Mouse (Mus musculus) forebrain, postnatal 0 days (tissue): ENCODE results near the gene Slc15a3. TPM values are rescaled to one million over a fixed set of nuclear protein-coding genes. Genes with fewer than 3 reads are reported as not detected.
A peak's percentile ranks its signal among the peaks of the same experiment; 100 is the strongest.

Experiments
- ATAC-seq: fragments of 200-750 bp; cut with Nextera tagmentation; 2 replicates; pipeline ENCODE4 v1.8.0; 2017; ENCODE audit warnings: mild to moderate bottlenecking, moderate library complexity
- DNase-seq: peaks from one replicate; pipeline ENCODE4 v3.0.0-alpha.2; 2015
- H3K27ac ChIP-seq: fragments of 300-500 bp; sonication (generic); 2 replicates; pipeline ENCODE4 v1.5.1; 2014; ENCODE audit warnings: low read depth, mild to moderate bottlenecking, antibody characterized with exemption, low read length, moderate library complexity, mixed read lengths
- H3K27me3 ChIP-seq: fragments of 300-500 bp; sonication (generic); 2 replicates; pipeline ENCODE4 v1.6.1; 2014; ENCODE audit warnings: mild to moderate bottlenecking, low read length, mixed read lengths; ENCODE audit not compliant: insufficient read depth
- H3K36me3 ChIP-seq: fragments of 300-500 bp; sonication (generic); 2 replicates; pipeline ENCODE4 v1.6.1; 2014; ENCODE audit warnings: mild to moderate bottlenecking, moderate library complexity; ENCODE audit not compliant: insufficient read depth
- H3K4me1 ChIP-seq: fragments of 300-500 bp; sonication (generic); 2 replicates; pipeline ENCODE4 v1.6.1; 2014; ENCODE audit warnings: antibody characterized with exemption; ENCODE audit not compliant: insufficient read depth
- H3K4me2 ChIP-seq: fragments of 300-500 bp; sonication (generic); 2 replicates; pipeline ENCODE4 v1.6.1; 2014; ENCODE audit warnings: low read depth, mild to moderate bottlenecking, moderate library complexity
- H3K4me3 ChIP-seq: fragments of 300-500 bp; sonication (generic); 2 replicates; pipeline ENCODE4 v1.5.1; 2014; ENCODE audit warnings: low read depth, low read length, mixed read lengths
- H3K9ac ChIP-seq: fragments of 300-500 bp; sonication (generic); 2 replicates; pipeline ENCODE4 v1.6.1; 2014; ENCODE audit warnings: mild to moderate bottlenecking
- H3K9me3 ChIP-seq: fragments of 300-500 bp; sonication (generic); 2 replicates; pipeline ENCODE4 v1.6.1; 2016; ENCODE audit warnings: low read length
- CTCF ChIP-seq: sonication (generic); IDR thresholded peaks from 2 replicates; pipeline ENCODE4 v1.5.1; 2016; ENCODE audit warnings: antibody characterized with exemption, control low read depth, low read depth
- WGBS: fragments of 180-500 bp; shearing (Covaris S2); extraction: QIAGEN DNeasy Blood & Tissue Kit; methylation state at CpG from one replicate; pipeline ENCODE4 v1.1.7; 2014; 5-methylcytosine and 5-hydroxymethylcytosine counted together
- polyA plus RNA-seq: library from polyadenylated mRNA; unstranded; fragments of >200 nt; fragmentation: Nextera tagmentation; extraction: Ambion mirVana; gene quantifications from 2 replicates; pipeline ENCODE4 v1.2.1, GENCODE M21; 2015
- total RNA-seq: library from RNA; depleted of rRNA; stranded (reverse); fragments of >200 nt; gene quantifications from 2 replicates; pipeline ENCODE4 v1.2.3, GENCODE M21; 2014

The Slc15a3 gene
- total and polyA plus RNA-seq, 2 experiments from 2014 or later: 0.42 to 0.90 TPM

- no peaks in the 10 kb centered on the region for H3K9me3 ChIP-seq
- DNase-seq (no peak), ATAC-seq (no peak)
- H3K4me1 ChIP-seq: peaks cover 7% of the 10 kb centered on the region; the same call in 1 of the 2 replicates
- no peaks in the 10 kb centered on the region for H3K36me3 ChIP-seq
- H3K9ac ChIP-seq: no peak overlapping the region
- 87% methylated on average over 6 of the region's 6 CpGs for WGBS
- TF ChIP-seq CTCF: no peak
- peak overlapping the region; percentile 83; the same call in 1 of the 2 replicates for H3K27ac ChIP-seq
- no peak overlapping the region for H3K4me2 ChIP-seq
- H3K27me3 ChIP-seq: no peaks in the 10 kb centered on the region
- H3K4me3 ChIP-seq: no peak overlapping the region
Measured at GRCm38 (mm10) chr19:10801906-10802305, 37.6 kb upstream of the Slc15a3 start.

- Histone ChIP-seq H3K36me3 (no peaks in the 10 kb centered on the region), H3K9ac (no peak overlapping the region), H3K4me2 (no peak overlapping the region), H3K4me3 (no peak overlapping the region), H3K27ac (no peak overlapping the region), H3K27me3 (no peaks in the 10 kb centered on the region), H3K4me1 (peaks cover 7% of the 10 kb centered on the region; the same call in 1 of the 2 replicates), H3K9me3 (no peaks in the 10 kb centered on the region)
- DNase-seq (no peak), ATAC-seq (no peak)
- WGBS: 65% methylated on average over 5 of the region's 5 CpGs
- no peak for TF ChIP-seq CTCF
Measured at GRCm38 (mm10) chr19:10803751-10804150, 35.8 kb upstream of the Slc15a3 start.

DNA sequence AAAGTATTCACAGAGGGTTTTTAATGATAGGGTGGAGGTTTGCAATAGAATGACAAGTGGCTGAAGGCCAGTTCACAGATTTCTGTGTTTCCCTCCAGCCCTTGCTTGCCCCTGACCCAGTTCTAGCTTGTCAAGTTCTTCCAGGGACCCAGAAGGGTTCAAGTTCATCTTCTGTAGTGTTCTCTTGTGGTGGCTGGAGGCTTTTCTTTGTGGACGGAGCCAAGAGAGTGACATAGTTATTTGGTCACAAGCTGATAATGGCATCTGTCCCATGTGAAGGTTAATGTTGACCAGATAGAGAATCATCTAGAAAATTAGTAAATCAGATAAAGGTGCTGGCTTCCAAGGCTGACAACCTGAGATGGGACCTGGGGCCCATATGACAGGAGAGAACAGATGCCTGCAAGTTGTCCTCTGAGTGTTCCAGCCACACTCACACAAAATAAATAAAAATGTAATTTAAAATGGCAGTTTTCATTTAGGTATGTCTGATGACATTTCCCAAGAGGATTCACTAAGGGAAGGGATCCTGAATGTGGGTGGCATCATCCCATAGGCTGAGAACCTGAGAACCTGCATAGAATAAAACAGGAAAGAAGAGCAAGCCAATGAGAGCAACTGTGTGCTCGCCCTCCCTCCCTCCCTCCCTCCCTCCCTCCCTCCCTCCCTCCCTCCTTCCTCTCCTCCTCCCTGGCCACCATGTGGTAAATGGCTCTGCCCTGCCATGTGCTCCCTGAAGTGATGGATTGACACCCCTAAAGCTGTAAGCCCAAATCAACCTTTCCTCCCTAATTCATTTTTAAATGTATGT lies 34.5 kb upstream of the Slc15a3 start:
- no peak for ATAC-seq
- DNase-seq: no peak
- Histone ChIP-seq H3K9ac (no peak overlapping the region), H3K4me3 (no peak overlapping the region), H3K9me3 (no peaks in the 10 kb centered on the region), H3K4me1 (peaks cover 14% of the 10 kb centered on the region), H3K27ac (0 out of 2 replicates have a peak overlapping the region, but pooled peaks have one; percentile 50), H3K36me3 (no peaks in the 10 kb centered on the region), H3K4me2 (no peak overlapping the region), H3K27me3 (no peaks in the 10 kb centered on the region)
- no peak for TF ChIP-seq CTCF
- 91% methylated on average over 2 of the region's 2 CpGs for WGBS

- DNase-seq (no peak), ATAC-seq (no peak)
- TF ChIP-seq CTCF: no peak
- peak overlapping the region; percentile 50; the same call in 1 of the 2 replicates for H3K27ac ChIP-seq
- no peak overlapping the region for H3K4me3 ChIP-seq
- WGBS: 76% methylated on average over 11 of the region's 11 CpGs
- no peak overlapping the region for H3K9ac ChIP-seq
- no peaks in the 10 kb centered on the region for H3K9me3 ChIP-seq
- H3K4me2 ChIP-seq: no peak overlapping the region
- H3K27me3 ChIP-seq: no peaks in the 10 kb centered on the region
- H3K4me1 ChIP-seq: peaks cover 14% of the 10 kb centered on the region
- H3K36me3 ChIP-seq: no peaks in the 10 kb centered on the region
Measured at GRCm38 (mm10) chr19:10805661-10806285, 33.8 kb upstream of the Slc15a3 start.

- H3K4me2 ChIP-seq: no peak overlapping the region
- no peak overlapping the region for H3K9ac ChIP-seq
- no peaks in the 10 kb centered on the region for H3K27me3 ChIP-seq
- H3K9me3 ChIP-seq: no peaks in the 10 kb centered on the region
- peaks cover 9% of the 10 kb centered on the region; the same call in 1 of the 2 replicates for H3K4me1 ChIP-seq
- peak overlapping the region; percentile 76 for H3K27ac ChIP-seq
- no peak overlapping the region for H3K4me3 ChIP-seq
- no peaks in the 10 kb centered on the region for H3K36me3 ChIP-seq
- no peak for TF ChIP-seq CTCF
- ATAC-seq (peak; percentile 26), DNase-seq (no peak)
- 80% methylated on average over 12 of the region's 12 CpGs for WGBS
Measured at GRCm38 (mm10) chr19:10808524-10809233, 30.8 kb upstream of the Slc15a3 start.

DNA sequence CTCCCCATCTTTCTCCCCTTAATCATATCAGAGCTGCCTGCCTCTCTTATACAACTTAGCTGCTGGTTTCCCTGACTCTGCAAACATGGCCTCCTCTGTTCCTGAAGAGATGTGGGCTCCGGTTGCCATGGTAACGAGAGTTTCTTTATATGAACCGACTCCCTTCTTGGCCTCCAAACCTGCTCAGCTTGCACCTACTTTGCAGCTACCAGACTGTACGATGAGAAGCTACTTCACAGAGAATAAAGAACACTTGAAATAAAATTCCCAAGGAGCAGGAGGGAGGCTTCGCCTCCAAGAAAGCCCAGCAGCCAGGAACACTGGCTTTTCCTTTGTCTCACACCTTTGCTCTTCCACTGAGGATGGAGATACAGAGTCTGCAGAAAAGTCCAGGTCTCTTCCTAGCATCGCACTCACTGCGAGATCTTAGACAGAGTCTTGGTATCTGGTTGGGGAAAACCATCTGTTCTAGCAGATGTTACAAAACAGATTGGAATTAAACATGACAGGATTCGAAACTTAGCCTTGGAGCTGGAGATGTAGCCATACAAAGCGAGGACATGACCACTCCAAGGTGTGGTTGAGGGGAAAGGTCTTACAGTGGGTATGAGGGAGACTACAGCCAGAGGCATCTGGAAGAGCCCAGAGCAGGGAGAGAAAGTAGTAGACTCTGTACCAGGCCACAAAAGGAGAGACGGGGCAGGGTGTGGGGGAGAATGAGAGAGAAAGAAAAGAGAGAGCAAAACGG lies 29.9 kb upstream of the Slc15a3 start:
- H3K4me3 ChIP-seq: no peak overlapping the region
- TF ChIP-seq CTCF: no peak
- peak; percentile 92 for ATAC-seq
- H3K27me3 ChIP-seq: no peaks in the 10 kb centered on the region
- no peak overlapping the region for H3K4me2 ChIP-seq
- H3K4me1 ChIP-seq: peaks cover 9% of the 10 kb centered on the region; the same call in 1 of the 2 replicates
- H3K27ac ChIP-seq: peak overlapping the region; percentile 76
- 48% methylated on average over 11 of the region's 11 CpGs for WGBS
- peak; percentile 89 for DNase-seq
- H3K36me3 ChIP-seq: no peaks in the 10 kb centered on the region
- H3K9ac ChIP-seq: no peak overlapping the region
- H3K9me3 ChIP-seq: no peaks in the 10 kb centered on the region
